Mouse (Mus musculus): ENCODE measurements at regions not wholly inside any gene's neighbourhood (a gene's known extent, or its start where the extent isn't known, plus 50 kb on each side); places are given as distances from the start of the nearest gene placed in this dataset.

- Histone ChIP-seq H3K4me1 (ENCODE audit: insufficient read depth) (no peaks in the 10 kb centered on the region), H3K9ac (replicated peaks) (no peak overlapping the region), H3K27ac (ENCODE audit: low read depth) (no peak overlapping the region), H3K36me3 (replicated peaks; ENCODE audit: insufficient read depth, low read length) (no peaks in the 10 kb centered on the region), H3K27me3 (ENCODE audit: insufficient read depth, low read length) (no peaks in the 10 kb centered on the region), H3K4me2 (ENCODE audit: low read depth, low read length) (no peak overlapping the region), H3K9me3 (ENCODE audit: low read length) (no peaks in the 10 kb centered on the region), H3K4me3 (ENCODE audit: low read depth, low read length) (no peak overlapping the region)
- ATAC-seq, result no peak
- 52% methylated on average over 7 of the region's 7 CpGs for WGBS (ENCODE audit: insufficient replicate concordance)
- peak; percentile 10 for DNase-seq
- TF ChIP-seq EP300 (IDR thresholded peaks at IDR 0.05; ENCODE audit: low read depth) (no peak), CTCF (IDR thresholded peaks at IDR 0.05; ENCODE audit: low read depth) (no peak)
Measured at GRCm38 (mm10) chr6:127365246-127365645, 81.4 kb upstream of the Parp11 start.

GRCm38 (mm10) chr6:127365651-127366050 lies 81.0 kb upstream of the Parp11 start:
- TF ChIP-seq EP300 (IDR thresholded peaks at IDR 0.05; ENCODE audit: low read depth) (no peak), CTCF (IDR thresholded peaks at IDR 0.05; ENCODE audit: low read depth) (no peak)
- no peaks in the 10 kb centered on the region for H3K9me3 ChIP-seq (ENCODE audit: low read length)
- no peak overlapping the region for H3K27ac ChIP-seq (ENCODE audit: low read depth)
- H3K4me1 ChIP-seq (ENCODE audit: insufficient read depth), result no peaks in the 10 kb centered on the region
- H3K4me3 ChIP-seq (ENCODE audit: low read depth, low read length), result no peak overlapping the region
- ATAC-seq (no peak), DNase-seq (peak; percentile 3)
- H3K27me3 ChIP-seq (ENCODE audit: insufficient read depth, low read length), result no peaks in the 10 kb centered on the region
- H3K4me2 ChIP-seq (ENCODE audit: low read depth, low read length), result no peak overlapping the region
- H3K36me3 ChIP-seq (replicated peaks; ENCODE audit: insufficient read depth, low read length), result no peaks in the 10 kb centered on the region
- H3K9ac ChIP-seq (replicated peaks), result no peak overlapping the region
- WGBS (ENCODE audit: insufficient replicate concordance), result 50% methylated on average over 2 of the region's 2 CpGs

DNA sequence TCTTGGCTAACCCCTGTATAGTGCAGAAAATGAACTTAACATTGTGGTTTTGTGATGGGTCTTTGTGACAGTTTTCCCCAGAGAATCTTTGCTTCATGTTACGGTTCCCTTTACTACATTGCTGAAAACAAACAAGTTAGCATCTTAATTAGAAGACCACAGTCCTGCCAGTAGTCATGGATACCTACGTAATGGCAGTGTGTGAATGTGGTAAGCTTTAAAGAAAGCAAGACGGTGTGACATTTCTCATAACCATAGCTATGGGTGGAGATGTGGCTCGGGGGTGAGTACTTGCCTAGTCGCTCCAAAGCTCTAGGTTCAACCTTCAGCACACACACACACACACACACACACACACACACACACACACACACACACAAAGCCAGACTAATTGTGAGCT lies 73.6 kb upstream of the Parp11 start:
- WGBS (ENCODE audit: insufficient replicate concordance), result 67% methylated on average over 5 of the region's 5 CpGs
- Histone ChIP-seq H3K4me3 (ENCODE audit: low read depth, low read length) (no peak overlapping the region), H3K27ac (ENCODE audit: low read depth) (no peak overlapping the region), H3K36me3 (replicated peaks; ENCODE audit: insufficient read depth, low read length) (no peaks in the 10 kb centered on the region), H3K27me3 (ENCODE audit: insufficient read depth, low read length) (no peaks in the 10 kb centered on the region; the same call in 1 of the 2 replicates), H3K4me2 (ENCODE audit: low read depth, low read length) (no peak overlapping the region), H3K9ac (replicated peaks) (no peak overlapping the region), H3K4me1 (ENCODE audit: insufficient read depth) (no peaks in the 10 kb centered on the region), H3K9me3 (ENCODE audit: low read length) (no peaks in the 10 kb centered on the region)
- no peak for TF ChIP-seq CTCF (IDR thresholded peaks at IDR 0.05; ENCODE audit: low read depth)
- TF ChIP-seq EP300 (IDR thresholded peaks at IDR 0.05; ENCODE audit: low read depth), result no peak
- ATAC-seq, result no peak
- DNase-seq, result no peak

GRCm38 (mm10) chr6:127373797-127374463 lies 72.7 kb upstream of the Parp11 start:
- H3K4me3 ChIP-seq (ENCODE audit: low read depth, low read length), result no peak overlapping the region
- TF ChIP-seq CTCF (IDR thresholded peaks at IDR 0.05; ENCODE audit: low read depth) (peak; percentile 48), EP300 (IDR thresholded peaks at IDR 0.05; ENCODE audit: low read depth) (no peak)
- H3K4me1 ChIP-seq (ENCODE audit: insufficient read depth), result no peaks in the 10 kb centered on the region
- H3K4me2 ChIP-seq (ENCODE audit: low read depth, low read length), result no peak overlapping the region
- ATAC-seq, result no peak
- WGBS (ENCODE audit: insufficient replicate concordance), result 77% methylated on average over 13 of the region's 13 CpGs
- no peak overlapping the region for H3K27ac ChIP-seq (ENCODE audit: low read depth)
- no peaks in the 10 kb centered on the region for H3K9me3 ChIP-seq (ENCODE audit: low read length)
- H3K9ac ChIP-seq (replicated peaks), result no peak overlapping the region
- no peak for DNase-seq
- H3K36me3 ChIP-seq (replicated peaks; ENCODE audit: insufficient read depth, low read length), result no peaks in the 10 kb centered on the region
- no peaks in the 10 kb centered on the region; the same call in 1 of the 2 replicates for H3K27me3 ChIP-seq (ENCODE audit: insufficient read depth, low read length)

- no peaks in the 10 kb centered on the region for H3K9me3 ChIP-seq (ENCODE audit: low read length)
- no peaks in the 10 kb centered on the region for H3K4me1 ChIP-seq (ENCODE audit: insufficient read depth)
- no peak overlapping the region for H3K9ac ChIP-seq (replicated peaks)
- no peak for TF ChIP-seq EP300 (IDR thresholded peaks at IDR 0.05; ENCODE audit: low read depth)
- no peak for TF ChIP-seq CTCF (IDR thresholded peaks at IDR 0.05; ENCODE audit: low read depth)
- no peaks in the 10 kb centered on the region; the same call in 1 of the 2 replicates for H3K27me3 ChIP-seq (ENCODE audit: insufficient read depth, low read length)
- H3K4me2 ChIP-seq (ENCODE audit: low read depth, low read length), result no peak overlapping the region
- no peak for ATAC-seq
- 36% methylated on average over 12 of the region's 12 CpGs for WGBS (ENCODE audit: insufficient replicate concordance)
- DNase-seq, result no peak
- H3K27ac ChIP-seq (ENCODE audit: low read depth), result no peak overlapping the region
- no peaks in the 10 kb centered on the region for H3K36me3 ChIP-seq (replicated peaks; ENCODE audit: insufficient read depth, low read length)
- no peak overlapping the region for H3K4me3 ChIP-seq (ENCODE audit: low read depth, low read length)
Measured at GRCm38 (mm10) chr6:127374464-127375143, 72.0 kb upstream of the Parp11 start.

DNA sequence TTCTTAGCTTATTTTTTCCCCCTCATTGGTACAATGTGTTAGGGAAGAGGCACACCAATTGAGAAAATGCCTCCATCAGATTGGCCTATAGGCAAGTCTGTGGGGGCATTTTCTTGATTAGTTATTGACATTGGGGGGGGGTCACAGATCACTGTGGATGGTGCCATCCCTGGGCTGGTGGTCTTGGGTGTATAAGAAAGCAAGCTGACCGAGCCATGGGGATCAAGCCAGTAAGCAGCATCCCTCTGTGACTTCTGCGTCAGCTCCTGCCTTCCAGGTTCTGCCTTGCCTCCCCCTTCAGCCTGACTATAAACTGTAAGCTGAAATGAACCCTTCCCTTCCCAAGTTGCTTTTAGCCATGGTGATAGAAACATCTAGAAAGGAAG lies 71.5 kb upstream of the Parp11 start:
- ATAC-seq (no peak), DNase-seq (no peak)
- no peak for TF ChIP-seq CTCF (IDR thresholded peaks at IDR 0.05; ENCODE audit: low read depth)
- no peak for TF ChIP-seq EP300 (IDR thresholded peaks at IDR 0.05; ENCODE audit: low read depth)
- Histone ChIP-seq H3K9me3 (ENCODE audit: low read length) (no peaks in the 10 kb centered on the region), H3K27me3 (ENCODE audit: insufficient read depth, low read length) (no peaks in the 10 kb centered on the region; the same call in 1 of the 2 replicates), H3K4me3 (ENCODE audit: low read depth, low read length) (no peak overlapping the region), H3K27ac (ENCODE audit: low read depth) (no peak overlapping the region), H3K4me1 (ENCODE audit: insufficient read depth) (no peaks in the 10 kb centered on the region), H3K4me2 (ENCODE audit: low read depth, low read length) (no peak overlapping the region), H3K9ac (replicated peaks) (no peak overlapping the region), H3K36me3 (replicated peaks; ENCODE audit: insufficient read depth, low read length) (no peaks in the 10 kb centered on the region)
- WGBS (ENCODE audit: insufficient replicate concordance), result 86% methylated on average over 2 of the region's 2 CpGs

Measured in liver, postnatal 0 days (tissue).